Mouse (Mus musculus) forebrain, embryonic 11.5 days (tissue): ENCODE results near the gene Fxn. TPM values are rescaled to one million over a fixed set of nuclear protein-coding genes. Genes with fewer than 3 reads are reported as not detected.

Source experiments
- ATAC-seq: fragments of 200-750 bp; cut with Nextera tagmentation; replicated peaks from 2 replicates; pipeline ENCODE4 v1.8.0; 2017; ENCODE audit warnings: moderate TSS enrichment; ENCODE audit not compliant: low FRiP score
- DNase-seq: peaks from one replicate; pipeline ENCODE4 v3.0.0-alpha.2; 2017; ENCODE audit warnings: low spot score
- H3K27ac ChIP-seq: fragments of 300-500 bp; sonication (generic); 2 replicates; pipeline ENCODE4 v1.5.1; 2014; ENCODE audit warnings: low read depth, low read length
- H3K27me3 ChIP-seq: fragments of 300-500 bp; sonication (generic); 2 replicates; pipeline ENCODE4 v1.6.1; 2014; ENCODE audit warnings: mild to moderate bottlenecking, low read length, mixed read lengths; ENCODE audit not compliant: control insufficient read depth, insufficient read depth
- H3K36me3 ChIP-seq: fragments of 300-500 bp; sonication (generic); 2 replicates; pipeline ENCODE4 v1.6.1; 2014; ENCODE audit warnings: mild to moderate bottlenecking, low read length, moderate library complexity, mixed read lengths; ENCODE audit not compliant: control insufficient read depth, insufficient read depth
- H3K4me1 ChIP-seq: fragments of 300-500 bp; sonication (generic); replicated peaks from 2 replicates; pipeline ENCODE4 v1.6.1; 2014; ENCODE audit warnings: low read length, mixed read lengths; ENCODE audit not compliant: control insufficient read depth, insufficient read depth
- H3K4me2 ChIP-seq: fragments of 300-500 bp; sonication (generic); 2 replicates; pipeline ENCODE4 v1.6.1; 2014; ENCODE audit warnings: low read depth, mild to moderate bottlenecking, low read length, moderate library complexity, mixed read lengths; ENCODE audit not compliant: severe bottlenecking
- H3K4me3 ChIP-seq: fragments of 300-500 bp; sonication (generic); 2 replicates; pipeline ENCODE4 v1.5.1; 2014; ENCODE audit warnings: low read depth, low read length
- H3K9ac ChIP-seq: fragments of 300-500 bp; sonication (generic); 2 replicates; pipeline ENCODE4 v1.6.1; 2014; ENCODE audit warnings: low read length
- H3K9me3 ChIP-seq: fragments of 300-500 bp; sonication (generic); 2 replicates; pipeline ENCODE4 v1.6.1; 2016; ENCODE audit warnings: low read length, mixed read lengths; ENCODE audit not compliant: control insufficient read depth
- WGBS: fragments of 180-500 bp; shearing (Covaris S2); extraction: QIAGEN DNeasy Blood & Tissue Kit; methylation state at CpG from one replicate; pipeline ENCODE4 v1.1.7; 2014; 5-methylcytosine and 5-hydroxymethylcytosine counted together
- polyA plus RNA-seq: library from polyadenylated mRNA; unstranded; fragments of >200 nt; fragmentation: Nextera tagmentation; extraction: Ambion mirVana; gene quantifications from 2 replicates; pipeline ENCODE4 v1.2.1, GENCODE M21; 2014

Gene Fxn
- polyA plus RNA-seq, 1 experiment from 2014 or later, result 53.3 TPM

- no peaks in the 10 kb centered on the region for H3K9me3 ChIP-seq
- H3K4me3 ChIP-seq, result no peak overlapping the region
- H3K27ac ChIP-seq, result peak overlapping the region; percentile 50; the same call in 1 of the 2 replicates
- H3K36me3 ChIP-seq, result no peaks in the 10 kb centered on the region
- 70% methylated on average over 13 of the region's 13 CpGs for WGBS
- H3K4me1 ChIP-seq, result peaks cover 7% of the 10 kb centered on the region
- no peak; the same call in 1 of the 2 replicates for ATAC-seq
- no peak overlapping the region for H3K4me2 ChIP-seq
- DNase-seq, result no peak
- no peaks in the 10 kb centered on the region for H3K27me3 ChIP-seq
- H3K9ac ChIP-seq, result 0 out of 2 replicates have a peak overlapping the region, but pooled peaks have one; percentile 0
Measured at GRCm38 (mm10) chr19:24307271-24308221, 27.1 kb upstream of the Fxn start.

GRCm38 (mm10) chr19:24306351-24306750 lies 25.9 kb upstream of the Fxn start:
- H3K27me3 ChIP-seq, result no peaks in the 10 kb centered on the region
- H3K27ac ChIP-seq, result no peak overlapping the region
- H3K4me3 ChIP-seq, result no peak overlapping the region
- DNase-seq (no peak), ATAC-seq (no peak)
- 93% methylated on average over 5 of the region's 5 CpGs for WGBS
- no peaks in the 10 kb centered on the region for H3K36me3 ChIP-seq
- H3K4me2 ChIP-seq, result no peak overlapping the region
- no peak overlapping the region for H3K9ac ChIP-seq
- H3K4me1 ChIP-seq, result peaks cover 12% of the 10 kb centered on the region
- H3K9me3 ChIP-seq, result no peaks in the 10 kb centered on the region

GRCm38 (mm10) chr19:24302198-24302597 lies 21.8 kb upstream of the Fxn start:
- Histone ChIP-seq H3K4me3 (no peak overlapping the region), H3K36me3 (no peaks in the 10 kb centered on the region), H3K9ac (no peak overlapping the region), H3K4me2 (no peak overlapping the region), H3K9me3 (no peaks in the 10 kb centered on the region), H3K27me3 (no peaks in the 10 kb centered on the region), H3K4me1 (peaks cover 5% of the 10 kb centered on the region; the same call in 1 of the 2 replicates), H3K27ac (no peak overlapping the region)
- ATAC-seq (no peak), DNase-seq (no peak)
- WGBS, result 44% methylated on average over 10 of the region's 10 CpGs

- Histone ChIP-seq H3K27me3 (no peaks in the 10 kb centered on the region), H3K4me3 (no peak overlapping the region), H3K4me2 (no peak overlapping the region), H3K9ac (no peak overlapping the region; the same call in 1 of the 2 replicates), H3K27ac (no peak overlapping the region), H3K4me1 (peaks cover 5% of the 10 kb centered on the region; the same call in 1 of the 2 replicates), H3K36me3 (no peaks in the 10 kb centered on the region), H3K9me3 (no peaks in the 10 kb centered on the region)
- DNase-seq, result no peak
- no peak for ATAC-seq
- 15% methylated on average over 5 of the region's 5 CpGs for WGBS
Measured at GRCm38 (mm10) chr19:24301768-24302148, 21.4 kb upstream of the Fxn start.

- WGBS, result 2% methylated on average over 9 of the region's 9 CpGs
- DNase-seq (peak; percentile 87), ATAC-seq (peak; percentile 88)
- H3K4me2 ChIP-seq, result peak overlapping the region; percentile 48
- no peaks in the 10 kb centered on the region for H3K36me3 ChIP-seq
- H3K27ac ChIP-seq, result no peak overlapping the region
- H3K4me3 ChIP-seq, result peak overlapping the region; percentile 22
- peaks cover 5% of the 10 kb centered on the region; the same call in 1 of the 2 replicates for H3K4me1 ChIP-seq
- H3K27me3 ChIP-seq, result no peaks in the 10 kb centered on the region
- no peak overlapping the region; the same call in none of the 2 replicates for H3K9ac ChIP-seq
- no peaks in the 10 kb centered on the region for H3K9me3 ChIP-seq
Measured at GRCm38 (mm10) chr19:24300994-24301767, 20.8 kb upstream of the Fxn start.

- no peak for ATAC-seq
Measured at GRCm38 (mm10) chr19:24293537-24293936, 13.1 kb upstream of the Fxn start.

GRCm38 (mm10) chr19:24284187-24284586 lies 3.8 kb upstream of the Fxn start:
- Histone ChIP-seq H3K27me3 (no peaks in the 10 kb centered on the region), H3K9me3 (no peaks in the 10 kb centered on the region), H3K27ac (no peak overlapping the region), H3K4me2 (no peak overlapping the region), H3K4me1 (peaks cover 2% of the 10 kb centered on the region; the same call in 1 of the 2 replicates), H3K4me3 (no peak overlapping the region), H3K9ac (no peak overlapping the region), H3K36me3 (no peaks in the 10 kb centered on the region)
- WGBS, result 59% methylated on average over 4 of the region's 4 CpGs
- peak; percentile 70 for DNase-seq
- no peak for ATAC-seq

More at GRCm38 (mm10) chr19:24293537-24293936, 13.1 kb upstream of the Fxn start:
- H3K4me3 ChIP-seq, result no peak overlapping the region
- H3K27me3 ChIP-seq, result no peaks in the 10 kb centered on the region
- WGBS, result 84% methylated on average over 5 of the region's 5 CpGs
- no peak overlapping the region for H3K9ac ChIP-seq
- DNase-seq, result peak; percentile 32
- no peaks in the 10 kb centered on the region for H3K36me3 ChIP-seq
- no peak overlapping the region for H3K27ac ChIP-seq
- H3K4me2 ChIP-seq, result no peak overlapping the region
- H3K4me1 ChIP-seq, result no peaks in the 10 kb centered on the region
- H3K9me3 ChIP-seq, result no peaks in the 10 kb centered on the region

GRCm38 (mm10) chr19:24281288-24281980 lies 1.0 kb upstream of the Fxn start:
- Histone ChIP-seq H3K27ac (no peak overlapping the region), H3K4me1 (peaks cover 4% of the 10 kb centered on the region; the same call in 1 of the 2 replicates), H3K27me3 (no peaks in the 10 kb centered on the region), H3K4me2 (peak overlapping the region; percentile 79; the same call in 1 of the 2 replicates), H3K9ac (no peak overlapping the region), H3K4me3 (peak overlapping the region; percentile 58; the same call in 1 of the 2 replicates), H3K9me3 (no peaks in the 10 kb centered on the region), H3K36me3 (no peaks in the 10 kb centered on the region)
- no peak for DNase-seq
- ATAC-seq, result 0 out of 2 replicates have a peak, but pooled peaks have one; percentile 8
- 63% methylated on average over 7 of the region's 7 CpGs for WGBS
